Mouse (Mus musculus) spleen, adult 2 months (tissue): ENCODE measurements around the gene Ube2s. TPM values are rescaled to one million over a fixed set of nuclear protein-coding genes. Genes with fewer than 3 reads are reported as not detected.
A peak's percentile ranks its signal among the peaks of the same experiment; 100 is the strongest.
"Not testable (repeated sequence)": the region's sequence is repeated elsewhere in the genome, so short reads cannot be mapped to it uniquely, and the experiment has no call there.

Experiments
- DNase-seq, 2 experiments: peaks; one replicate each; pipeline versions ENCODE4 v3.0.0 to v3.0.0-alpha.2; 2012 to 2021; ENCODE audit warnings: low spot score in 2 of 2, low read depth in 1 of 2
- H3K27ac ChIP-seq: fragments of 200-500 bp; 2 replicates; pipeline ENCODE4 v1.5.1; 2012; ENCODE audit warnings: low read length, inconsistent platforms; ENCODE audit not compliant: insufficient read depth
- H3K27me3 ChIP-seq: fragments of 200-500 bp; 2 replicates; pipeline ENCODE4 v1.6.1; 2012; ENCODE audit warnings: mild to moderate bottlenecking, moderate library complexity, low read length, inconsistent platforms; ENCODE audit not compliant: control insufficient read depth, insufficient read depth
- H3K36me3 ChIP-seq: fragments of 200-500 bp; 2 replicates; pipeline ENCODE4 v1.6.1; 2012; ENCODE audit warnings: mild to moderate bottlenecking, low read length, inconsistent platforms; ENCODE audit not compliant: control insufficient read depth, insufficient read depth
- H3K4me1 ChIP-seq: fragments of 200-500 bp; 2 replicates; pipeline ENCODE4 v1.6.1; 2011; ENCODE audit warnings: inconsistent platforms; ENCODE audit not compliant: control insufficient read depth, insufficient read depth, insufficient read length
- H3K4me3 ChIP-seq: fragments of 200-500 bp; 2 replicates; pipeline ENCODE4 v1.5.1; 2011; ENCODE audit warnings: mild to moderate bottlenecking, inconsistent platforms; ENCODE audit not compliant: insufficient read depth, insufficient read length; ENCODE audit errors: extremely low read depth
- CTCF ChIP-seq: fragments of 200-500 bp; IDR thresholded peaks from 2 replicates; pipeline ENCODE4 v1.5.1; 2011; ENCODE audit warnings: mild to moderate bottlenecking, inconsistent platforms; ENCODE audit not compliant: insufficient read depth, insufficient read length, insufficient replicate concordance; ENCODE audit errors: extremely low read depth
- POLR2A ChIP-seq: fragments of 200-500 bp; IDR thresholded peaks from 2 replicates; pipeline ENCODE4 v1.6.1; 2011; ENCODE audit warnings: low read depth, low read length, inconsistent platforms
- WGBS: fragments of 180-500 bp; shearing (Covaris S2); methylation state at CpG from one replicate; pipeline ENCODE4 v1.1.7; 2018; 5-methylcytosine and 5-hydroxymethylcytosine counted together
- polyA plus RNA-seq: library from polyadenylated mRNA; depleted of rRNA; stranded (reverse); fragments of >200 nt; gene quantifications from 2 replicates; pipeline ENCODE4 v1.2.3, GENCODE M21; 2012

Gene Ube2s
- polyA plus RNA-seq, 1 experiment = 167 TPM

DNA sequence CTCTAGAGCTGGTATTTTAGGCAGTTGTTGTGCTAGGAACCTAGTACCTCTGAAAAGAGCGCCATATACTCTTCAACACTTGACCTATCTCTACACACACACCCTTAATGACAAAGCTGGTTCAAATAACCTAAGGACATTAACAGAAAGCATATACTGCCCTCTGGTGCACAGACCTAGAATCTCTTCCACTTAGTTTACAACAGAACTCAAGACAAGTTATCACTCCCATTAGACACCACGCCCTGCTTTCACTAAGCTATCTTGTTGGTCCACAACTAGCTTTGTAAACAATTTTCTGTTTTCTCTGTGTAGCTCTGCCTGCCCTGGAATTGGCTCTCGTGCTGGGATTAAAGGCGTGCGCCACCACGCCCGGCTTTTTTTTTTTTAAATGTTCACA lies 5.7 kb downstream of the Ube2s start:
- Histone ChIP-seq H3K27ac (no peak overlapping the region), H3K4me3 (no peak overlapping the region), H3K27me3 (no peaks in the 10 kb centered on the region), H3K4me1 (peaks cover 3% of the 10 kb centered on the region; the same call in 1 of the 2 replicates), H3K36me3 (peaks cover 25% of the 10 kb centered on the region)
- peak; percentile 21 to 52 for DNase-seq
- 84% methylated on average over 7 of the region's 7 CpGs for WGBS
- TF ChIP-seq POLR2A (no peak), CTCF (no peak)

DNA sequence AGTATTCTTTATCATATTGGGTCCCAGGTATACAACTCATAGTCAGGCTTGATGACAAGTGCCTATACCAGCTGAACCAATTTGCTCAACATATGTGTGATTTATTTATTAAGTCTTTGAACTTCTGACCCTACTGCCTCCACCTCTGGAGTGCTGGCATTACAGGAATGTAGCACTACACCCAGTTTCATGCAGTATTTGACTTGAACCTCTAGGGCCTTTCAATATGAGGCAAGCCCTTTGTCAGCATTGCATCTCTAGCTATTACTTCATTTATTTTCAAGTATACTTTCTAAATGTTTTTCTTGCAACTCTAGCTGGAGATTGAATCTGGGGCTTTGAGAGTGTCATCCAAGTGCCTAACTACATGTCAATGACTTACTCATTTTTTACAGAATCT lies 10.1 kb downstream of the Ube2s start:
- Histone ChIP-seq H3K27me3 (no peaks in the 10 kb centered on the region), H3K27ac (no peak overlapping the region), H3K36me3 (peaks cover 6% of the 10 kb centered on the region), H3K4me3 (no peak overlapping the region), H3K4me1 (no peaks in the 10 kb centered on the region)
- no peak for DNase-seq
- no peak for TF ChIP-seq POLR2A
- no peak for TF ChIP-seq CTCF

DNA sequence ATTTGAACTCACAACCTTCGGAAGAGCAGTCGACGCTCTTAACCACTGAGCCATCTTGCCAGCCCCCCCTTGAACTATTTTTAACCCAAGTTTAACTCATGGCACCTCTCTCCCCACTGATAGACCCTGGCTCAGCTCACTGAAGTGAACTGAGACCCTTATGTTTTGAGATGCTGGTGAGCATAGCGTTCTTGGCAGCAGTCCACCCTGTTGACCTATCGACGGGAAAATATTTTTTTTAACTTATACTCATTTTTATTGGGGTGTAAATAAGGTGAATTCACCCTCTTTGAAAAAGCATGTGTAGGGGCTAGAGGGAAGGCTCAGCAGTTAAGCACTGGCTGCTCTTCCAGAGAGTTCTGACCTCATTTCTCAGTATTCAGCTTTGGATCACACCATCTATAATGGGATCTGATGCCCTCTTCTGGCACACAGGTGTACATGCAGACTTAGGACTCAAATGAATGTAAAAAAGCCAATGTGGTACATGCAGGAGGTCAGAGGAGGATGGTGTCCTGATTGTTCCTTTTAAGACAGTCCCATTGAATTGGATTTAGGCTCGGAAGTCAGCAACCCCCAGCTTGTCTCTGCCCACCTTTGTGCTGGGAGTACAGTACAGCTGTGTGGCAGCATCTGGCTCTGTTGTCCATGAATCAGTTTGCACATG lies 16.5 kb downstream of the Ube2s start:
- TF ChIP-seq POLR2A (no peak), CTCF (peak; percentile 16; the same call in 1 of the 2 replicates)
- Histone ChIP-seq H3K4me1 (peaks cover 6% of the 10 kb centered on the region; the same call in 1 of the 2 replicates), H3K27ac (no peak overlapping the region), H3K27me3 (no peaks in the 10 kb centered on the region), H3K36me3 (peaks cover 19% of the 10 kb centered on the region), H3K4me3 (no peak overlapping the region)
- WGBS = 82% methylated on average over 7 of the region's 7 CpGs
- DNase-seq = no peak

DNA sequence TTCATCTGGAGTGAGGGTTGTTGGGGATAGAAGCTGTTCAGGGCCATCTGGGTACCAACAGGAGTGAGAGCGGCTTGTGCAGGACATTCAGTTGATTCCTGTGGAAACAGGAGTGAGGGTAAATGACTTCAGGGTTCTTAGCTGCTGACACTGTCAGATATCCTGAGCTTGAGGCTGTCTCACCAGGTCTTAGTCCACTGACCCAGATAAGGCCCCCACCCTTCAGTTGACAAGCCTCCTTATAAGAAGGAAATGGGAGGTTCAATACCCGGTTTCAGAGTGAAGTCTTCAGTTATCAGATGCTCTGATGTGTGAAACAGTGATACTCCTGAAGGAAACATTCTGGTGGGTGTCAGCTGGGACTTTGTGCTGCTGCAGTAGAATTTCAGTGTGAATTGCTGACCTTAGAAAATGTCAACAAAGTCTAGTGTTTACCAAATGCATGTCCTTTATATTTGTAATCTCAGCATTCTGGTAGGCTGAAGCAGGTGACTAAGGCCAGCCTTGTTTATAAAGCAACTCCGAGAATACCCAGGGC lies 17.7 kb downstream of the Ube2s start:
- TF ChIP-seq POLR2A (no peak), CTCF (no peak)
- H3K36me3 ChIP-seq = peaks cover 19% of the 10 kb centered on the region
- H3K4me3 ChIP-seq = no peak overlapping the region
- DNase-seq = no peak
- H3K27ac ChIP-seq = no peak overlapping the region
- H3K27me3 ChIP-seq = no peaks in the 10 kb centered on the region
- 64% methylated on average over 3 of the region's 3 CpGs for WGBS
- peaks cover 6% of the 10 kb centered on the region; the same call in 1 of the 2 replicates for H3K4me1 ChIP-seq

DNA sequence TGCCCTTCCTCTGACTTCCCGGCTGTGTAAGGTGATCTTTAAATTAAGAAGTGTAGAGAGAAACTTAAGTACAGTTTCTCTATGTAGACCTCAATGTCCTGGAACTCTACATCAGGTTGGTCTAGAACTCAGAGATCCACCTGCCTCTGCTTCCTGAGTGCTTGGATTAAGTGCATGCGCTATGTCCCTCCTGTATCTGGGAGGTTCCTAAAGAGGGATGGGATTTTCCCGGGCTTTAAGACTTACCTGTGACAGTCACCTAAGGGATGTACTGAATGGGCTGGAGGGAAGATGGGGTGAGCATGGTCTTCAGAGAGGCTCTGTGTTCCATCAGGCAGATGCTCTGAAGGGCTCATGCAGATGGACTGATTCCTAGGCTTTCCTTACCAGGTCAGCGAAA lies 18.7 kb downstream of the Ube2s start:
- DNase-seq = no peak
- WGBS = 43% methylated on average over 4 of the region's 4 CpGs
- no peak overlapping the region for H3K27ac ChIP-seq
- H3K4me1 ChIP-seq = peaks cover 6% of the 10 kb centered on the region
- no peaks in the 10 kb centered on the region for H3K27me3 ChIP-seq
- TF ChIP-seq POLR2A = no peak
- no peak for TF ChIP-seq CTCF
- peak overlapping the region; percentile 76; the same call in 1 of the 2 replicates for H3K4me3 ChIP-seq
- H3K36me3 ChIP-seq = peaks cover 19% of the 10 kb centered on the region

DNA sequence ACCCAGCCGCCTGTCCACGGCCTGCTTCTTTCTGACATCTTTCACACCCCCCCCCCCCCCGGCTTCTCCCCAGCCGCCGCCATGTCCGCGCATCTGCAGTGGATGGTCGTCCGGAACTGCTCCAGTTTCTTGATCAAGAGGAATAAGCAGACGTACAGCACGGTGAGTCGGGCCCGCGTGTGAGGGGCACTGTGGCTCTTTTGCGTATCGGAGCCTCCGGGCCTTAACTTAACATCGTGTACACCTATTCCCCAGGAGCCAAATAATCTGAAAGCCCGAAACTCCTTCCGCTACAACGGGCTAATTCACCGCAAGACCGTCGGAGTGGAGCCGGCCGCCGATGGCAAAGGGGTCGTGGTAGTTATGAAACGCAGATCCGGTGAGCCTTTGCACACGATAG lies 19.1 kb downstream of the Ube2s start:
- not testable (repeated sequence) for H3K27me3 ChIP-seq, H3K4me1 ChIP-seq, DNase-seq
- peak overlapping the region; percentile 76 for H3K4me3 ChIP-seq
- under 1% methylated on average over 31 of the region's 31 CpGs for WGBS
- H3K36me3 ChIP-seq = peaks cover 19% of the 10 kb centered on the region
- peak overlapping the region; percentile 79 for H3K27ac ChIP-seq
